Mouse (Mus musculus) bone marrow macrophage, adult 2 months (primary cell): ENCODE measurements around the gene Map2k7.
"Not testable (repeated sequence)": the region's sequence is repeated elsewhere in the genome, so short reads cannot be mapped to it uniquely, and the experiment has no call there.

Experiments
- CTCF ChIP-seq: IDR thresholded peaks from 2 replicates; pipeline ENCODE4 v1.5.1; 2012; ENCODE audit warnings: low read depth, mild to moderate bottlenecking, low read length, moderate library complexity
- POLR2A ChIP-seq: IDR thresholded peaks from 2 replicates; pipeline ENCODE4 v1.6.1; 2012; ENCODE audit warnings: mild to moderate bottlenecking, low read depth, low read length, borderline replicate concordance

GRCm38 (mm10) chr8:4255471-4255870 is 16.9 kb downstream of the Map2k7 start:
- TF ChIP-seq CTCF, POLR2A: not testable (repeated sequence)
